Mouse (Mus musculus) neural tube, embryonic 14.5 days (tissue): ENCODE measurements around the gene Gm10322. TPM values are rescaled to one million over a fixed set of nuclear protein-coding genes. Genes with fewer than 3 reads are reported as not detected.

Experiments
- ATAC-seq: fragments of 200-750 bp; cut with Nextera tagmentation; 2 replicates; pipeline ENCODE4 v1.8.0; 2017; ENCODE audit warnings: low read depth, mild to moderate bottlenecking, moderate TSS enrichment, moderate library complexity
- H3K27ac ChIP-seq: fragments of 300-500 bp; sonication (generic); 2 replicates; pipeline ENCODE4 v1.5.1; 2014; ENCODE audit warnings: low read depth, mild to moderate bottlenecking, control low read depth, low read length, moderate library complexity, mixed read lengths
- H3K27me3 ChIP-seq: fragments of 300-500 bp; sonication (generic); 2 replicates; pipeline ENCODE4 v1.6.1; 2014; ENCODE audit warnings: low read length; ENCODE audit not compliant: control insufficient read depth, insufficient read depth
- H3K36me3 ChIP-seq: fragments of 300-500 bp; sonication (generic); 2 replicates; pipeline ENCODE4 v1.6.1; 2014; ENCODE audit warnings: low read length, mixed read lengths; ENCODE audit not compliant: control insufficient read depth, insufficient read depth
- H3K4me1 ChIP-seq: fragments of 300-500 bp; sonication (generic); 2 replicates; pipeline ENCODE4 v1.6.1; 2014; ENCODE audit warnings: low read length; ENCODE audit not compliant: control insufficient read depth, insufficient read depth
- H3K4me2 ChIP-seq: fragments of 300-500 bp; sonication (generic); 2 replicates; pipeline ENCODE4 v1.6.1; 2014; ENCODE audit warnings: mild to moderate bottlenecking, low read depth, low read length, control low read depth
- H3K4me3 ChIP-seq: fragments of 300-500 bp; sonication (generic); 2 replicates; pipeline ENCODE4 v1.5.1; 2014; ENCODE audit warnings: low read depth, low read length, control low read depth, mixed read lengths
- H3K9ac ChIP-seq: fragments of 300-500 bp; sonication (generic); replicated peaks from 2 replicates; pipeline ENCODE4 v1.6.1; 2014; ENCODE audit warnings: low read depth, mild to moderate bottlenecking, control low read depth, low read length, mixed read lengths
- H3K9me3 ChIP-seq: fragments of 300-500 bp; sonication (generic); 2 replicates; pipeline ENCODE4 v1.6.1; 2016; ENCODE audit warnings: low read length; ENCODE audit not compliant: control insufficient read depth
- WGBS: fragments of 180-500 bp; shearing (Covaris S2); extraction: QIAGEN DNeasy Blood & Tissue Kit; methylation state at CpG from one replicate; pipeline ENCODE4 v1.1.7; 2014; 5-methylcytosine and 5-hydroxymethylcytosine counted together
- polyA plus RNA-seq: library from polyadenylated mRNA; unstranded; fragments of >200 nt; fragmentation: Nextera tagmentation; extraction: Ambion mirVana; gene quantifications from 2 replicates; pipeline ENCODE4 v1.2.1, GENCODE M21; 2014

The Gm10322 gene
- polyA plus RNA-seq, 1 experiment from 2014 or later = not detected

DNA sequence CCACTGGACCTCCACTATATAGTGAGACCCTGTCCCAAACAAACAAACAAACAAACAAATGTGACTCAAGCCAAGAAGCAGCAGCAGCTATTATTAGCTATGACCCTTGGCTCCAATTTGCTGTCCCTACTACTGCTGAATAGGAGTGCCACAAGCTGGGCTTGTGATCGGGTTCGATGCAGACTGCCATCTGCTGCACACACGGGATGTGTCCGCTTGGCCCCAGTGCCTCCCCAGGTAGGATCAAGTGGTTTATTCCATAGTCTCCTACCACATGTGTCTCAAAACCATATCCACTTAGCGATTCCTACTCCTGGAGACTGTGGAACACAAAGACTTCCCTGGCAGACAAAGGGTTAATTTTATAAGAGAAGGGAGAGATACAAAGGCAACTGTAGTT lies 1.7 kb upstream of the Gm10322 start:
- peak overlapping the region; percentile 58; the same call in 1 of the 2 replicates for H3K4me2 ChIP-seq
- H3K4me3 ChIP-seq = peak overlapping the region; percentile 3; the same call in 1 of the 2 replicates
- H3K9me3 ChIP-seq = no peaks in the 10 kb centered on the region
- 81% methylated on average over 5 of the region's 5 CpGs for WGBS
- H3K36me3 ChIP-seq = no peaks in the 10 kb centered on the region
- no peaks in the 10 kb centered on the region for H3K27me3 ChIP-seq
- H3K4me1 ChIP-seq = peaks cover 9% of the 10 kb centered on the region; the same call in 1 of the 2 replicates
- ATAC-seq = no peak
- no peak overlapping the region for H3K27ac ChIP-seq
- H3K9ac ChIP-seq = no peak overlapping the region

GRCm38 (mm10) chr10:59615411-59615810 lies 452 bp upstream of the Gm10322 start:
- Histone ChIP-seq H3K9ac (no peak overlapping the region), H3K4me1 (peaks cover 9% of the 10 kb centered on the region; the same call in 1 of the 2 replicates), H3K4me2 (peak overlapping the region; percentile 58), H3K36me3 (no peaks in the 10 kb centered on the region), H3K27ac (no peak overlapping the region), H3K27me3 (no peaks in the 10 kb centered on the region), H3K4me3 (peak overlapping the region; percentile 86), H3K9me3 (no peaks in the 10 kb centered on the region)
- 39% methylated on average over 5 of the region's 5 CpGs for WGBS
- ATAC-seq = no peak

DNA sequence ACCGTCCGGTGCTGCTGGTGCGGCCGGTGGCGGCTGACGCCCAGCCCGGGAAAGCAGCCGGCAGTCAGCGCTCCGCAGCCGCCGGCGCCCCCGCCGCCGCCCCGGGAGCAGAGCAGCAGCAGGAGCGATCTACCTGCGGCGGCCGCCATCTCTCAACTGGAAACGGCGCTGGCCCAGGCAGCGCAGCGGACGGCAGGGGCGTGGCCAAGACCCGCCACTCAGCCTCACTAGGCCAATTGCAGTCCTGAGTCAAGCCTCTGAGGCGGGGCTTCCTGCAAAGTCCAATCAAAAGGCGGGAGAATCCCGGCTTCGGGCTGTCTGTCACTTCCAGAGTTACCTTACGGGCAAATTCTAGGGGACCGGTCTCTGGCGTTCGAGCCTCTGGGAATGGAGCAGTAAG lies 659 bp downstream of the Gm10322 start, which contains the start of gene Mcu:
Gene Mcu (minus strand): TSS at position 171 of the 400 bp plus-strand sequence.
- H3K9ac ChIP-seq = peak within 1 kb of the TSS; percentile 88
- peaks cover 9% of the 10 kb centered on the region; the same call in 1 of the 2 replicates for H3K4me1 ChIP-seq
- H3K27ac ChIP-seq = peak within 1 kb of the TSS; percentile 88
- ATAC-seq = peak; percentile 100
- H3K4me3 ChIP-seq = peak within 1 kb of the TSS; percentile 86
- H3K27me3 ChIP-seq = no peaks in the 10 kb centered on the region
- WGBS = under 1% methylated on average over 32 of the region's 36 CpGs
- H3K36me3 ChIP-seq = no peaks in the 10 kb centered on the region
- no peaks in the 10 kb centered on the region for H3K9me3 ChIP-seq
- H3K4me2 ChIP-seq = peak within 1 kb of the TSS; percentile 58

- WGBS = 93% methylated on average over 7 of the region's 7 CpGs
- ATAC-seq = no peak
- Histone ChIP-seq H3K27me3 (no peaks in the 10 kb centered on the region), H3K9ac (no peak overlapping the region), H3K9me3 (no peaks in the 10 kb centered on the region), H3K4me2 (no peak overlapping the region), H3K4me1 (peaks cover 9% of the 10 kb centered on the region; the same call in 1 of the 2 replicates), H3K4me3 (no peak overlapping the region), H3K36me3 (no peaks in the 10 kb centered on the region), H3K27ac (no peak overlapping the region)
Measured at GRCm38 (mm10) chr10:59617776-59618175, 1.9 kb downstream of the Gm10322 start.

DNA sequence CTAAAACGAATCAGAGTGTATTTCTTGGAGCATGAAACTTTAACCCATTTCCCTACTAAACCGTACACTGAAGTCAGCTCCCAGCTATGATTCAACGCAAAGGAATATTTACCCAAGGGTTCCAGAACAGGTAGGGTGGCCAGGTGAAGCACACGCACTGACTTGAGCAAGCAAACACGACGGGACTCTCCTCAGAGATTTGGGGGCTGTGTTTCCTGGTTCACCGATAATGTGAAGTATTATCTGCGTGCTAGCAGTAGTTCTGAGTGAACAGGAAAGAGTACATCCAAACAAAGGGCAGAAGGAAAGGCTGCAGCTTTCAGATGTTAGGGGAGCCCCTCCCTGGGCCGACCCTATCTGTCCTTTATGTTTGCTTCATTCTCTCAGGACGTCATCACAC lies 5.5 kb downstream of the Gm10322 start:
- ATAC-seq = no peak
- H3K27me3 ChIP-seq = no peaks in the 10 kb centered on the region

GRCm38 (mm10) chr10:59623496-59623895 lies 7.6 kb downstream of the Gm10322 start:
- Histone ChIP-seq H3K4me1 (no peaks in the 10 kb centered on the region), H3K9me3 (no peaks in the 10 kb centered on the region), H3K9ac (no peak overlapping the region), H3K27ac (no peak overlapping the region), H3K27me3 (no peaks in the 10 kb centered on the region), H3K4me2 (no peak overlapping the region), H3K36me3 (no peaks in the 10 kb centered on the region), H3K4me3 (no peak overlapping the region)
- WGBS = 77% methylated on average over 5 of the region's 5 CpGs
- ATAC-seq = no peak

More for the DNA sequence above, 5.5 kb downstream of the Gm10322 start:
- no peak overlapping the region for H3K9ac ChIP-seq
- H3K36me3 ChIP-seq = no peaks in the 10 kb centered on the region
- no peaks in the 10 kb centered on the region for H3K9me3 ChIP-seq
- H3K4me3 ChIP-seq = no peak overlapping the region
- 79% methylated on average over 10 of the region's 10 CpGs for WGBS
- no peak overlapping the region for H3K4me2 ChIP-seq
- no peak overlapping the region for H3K27ac ChIP-seq
- H3K4me1 ChIP-seq = no peaks in the 10 kb centered on the region

GRCm38 (mm10) chr10:59628641-59629505 lies 13.0 kb downstream of the Gm10322 start:
- Histone ChIP-seq H3K9ac (no peak overlapping the region), H3K36me3 (no peaks in the 10 kb centered on the region), H3K9me3 (no peaks in the 10 kb centered on the region), H3K27ac (no peak overlapping the region), H3K4me2 (no peak overlapping the region), H3K4me3 (no peak overlapping the region), H3K4me1 (no peaks in the 10 kb centered on the region), H3K27me3 (no peaks in the 10 kb centered on the region)
- 61% methylated on average over 17 of the region's 17 CpGs for WGBS
- no peak for ATAC-seq

GRCm38 (mm10) chr10:59629506-59629782 lies 13.6 kb downstream of the Gm10322 start:
- Histone ChIP-seq H3K4me2 (no peak overlapping the region), H3K9me3 (no peaks in the 10 kb centered on the region), H3K4me3 (no peak overlapping the region), H3K27me3 (no peaks in the 10 kb centered on the region), H3K36me3 (no peaks in the 10 kb centered on the region), H3K4me1 (no peaks in the 10 kb centered on the region), H3K9ac (no peak overlapping the region), H3K27ac (no peak overlapping the region)
- 71% methylated on average over 4 of the region's 4 CpGs for WGBS
- no peak for ATAC-seq

DNA sequence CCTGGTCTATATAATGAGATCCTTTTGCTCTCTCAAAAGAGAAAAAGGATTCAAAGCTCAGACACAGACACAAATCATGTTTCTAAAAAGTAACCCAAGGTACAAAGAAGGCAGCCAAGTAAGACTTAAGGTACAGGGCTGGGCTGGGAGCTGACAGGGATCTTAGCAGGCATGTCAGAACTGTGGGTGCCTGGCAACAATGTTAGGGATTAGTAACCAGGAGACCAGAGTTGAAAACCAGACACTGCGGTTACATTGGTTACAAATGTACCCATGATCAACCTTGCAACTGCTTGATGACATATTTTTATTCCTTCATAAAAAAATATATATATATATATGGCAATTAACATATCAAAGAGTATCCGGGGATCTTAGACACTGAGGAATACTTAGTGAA lies 20.2 kb downstream of the Gm10322 start:
- H3K36me3 ChIP-seq = no peaks in the 10 kb centered on the region
- H3K27me3 ChIP-seq = no peaks in the 10 kb centered on the region
- WGBS = 90% methylated on average over 2 of the region's 2 CpGs
- no peaks in the 10 kb centered on the region for H3K4me1 ChIP-seq
- no peak overlapping the region for H3K9ac ChIP-seq
- no peak for ATAC-seq
- no peak overlapping the region for H3K4me3 ChIP-seq
- no peak overlapping the region for H3K27ac ChIP-seq
- H3K9me3 ChIP-seq = no peaks in the 10 kb centered on the region
- no peak overlapping the region for H3K4me2 ChIP-seq
